Mouse (Mus musculus) liver, embryonic 13.5 days (tissue): ENCODE measurements around the gene Bmp8a. TPM values are rescaled to one million over a fixed set of nuclear protein-coding genes. Genes with fewer than 3 reads are reported as not detected.
A peak's percentile ranks its signal among the peaks of the same experiment; 100 is the strongest.
"Not testable (repeated sequence)": the region's sequence is repeated elsewhere in the genome, so short reads cannot be mapped to it uniquely, and the experiment has no call there.

Experiments used
- ATAC-seq: fragments of 200-750 bp; cut with Nextera tagmentation; 2 replicates; pipeline ENCODE4 v1.8.0; 2017; ENCODE audit warnings: low read depth, mild to moderate bottlenecking, moderate number of reproducible peaks, moderate library complexity
- DNase-seq: peaks from one replicate; pipeline ENCODE4 v3.0.0; 2022
- H3K27ac ChIP-seq: fragments of 300-500 bp; sonication (generic); 2 replicates; pipeline ENCODE4 v1.5.1; 2015; ENCODE audit warnings: moderate library complexity, mild to moderate bottlenecking, inconsistent platforms
- H3K27me3 ChIP-seq: fragments of 300-500 bp; sonication (generic); 2 replicates; pipeline ENCODE4 v1.6.1; 2015; ENCODE audit warnings: mild to moderate bottlenecking, inconsistent platforms
- H3K36me3 ChIP-seq: fragments of 300-500 bp; sonication (generic); 2 replicates; pipeline ENCODE4 v1.6.1; 2015; ENCODE audit warnings: mild to moderate bottlenecking, inconsistent platforms
- H3K4me1 ChIP-seq: fragments of 300-500 bp; sonication (generic); replicated peaks from 2 replicates; pipeline ENCODE4 v1.6.1; 2015; ENCODE audit warnings: inconsistent platforms
- H3K4me2 ChIP-seq: fragments of 300-500 bp; sonication (generic); 2 replicates; pipeline ENCODE4 v1.6.1; 2015; ENCODE audit warnings: inconsistent platforms, mild to moderate bottlenecking, moderate library complexity
- H3K4me3 ChIP-seq: fragments of 300-500 bp; sonication (generic); replicated peaks from 2 replicates; pipeline ENCODE4 v1.5.1; 2015; ENCODE audit warnings: mild to moderate bottlenecking, inconsistent platforms
- H3K9ac ChIP-seq: fragments of 300-500 bp; sonication (generic); 2 replicates; pipeline ENCODE4 v1.6.1; 2015; ENCODE audit warnings: mild to moderate bottlenecking, inconsistent platforms
- H3K9me3 ChIP-seq: fragments of 300-500 bp; sonication (generic); replicated peaks from 2 replicates; pipeline ENCODE4 v1.6.1; 2016; ENCODE audit warnings: inconsistent platforms
- WGBS: fragments of 180-500 bp; shearing (Covaris S2); methylation state at CpG from one replicate; pipeline ENCODE4 v1.1.7; 2015; ENCODE audit not compliant: insufficient replicate concordance; 5-methylcytosine and 5-hydroxymethylcytosine counted together
- polyA plus RNA-seq: library from polyadenylated mRNA; unstranded; fragments of >200 nt; fragmentation: Nextera tagmentation; extraction: Ambion mirVana; gene quantifications from 2 replicates; pipeline ENCODE4 v1.2.1, GENCODE M21; 2015

The Bmp8a gene
- polyA plus RNA-seq, 1 experiment from 2014 or later, result 0.38 TPM

DNA sequence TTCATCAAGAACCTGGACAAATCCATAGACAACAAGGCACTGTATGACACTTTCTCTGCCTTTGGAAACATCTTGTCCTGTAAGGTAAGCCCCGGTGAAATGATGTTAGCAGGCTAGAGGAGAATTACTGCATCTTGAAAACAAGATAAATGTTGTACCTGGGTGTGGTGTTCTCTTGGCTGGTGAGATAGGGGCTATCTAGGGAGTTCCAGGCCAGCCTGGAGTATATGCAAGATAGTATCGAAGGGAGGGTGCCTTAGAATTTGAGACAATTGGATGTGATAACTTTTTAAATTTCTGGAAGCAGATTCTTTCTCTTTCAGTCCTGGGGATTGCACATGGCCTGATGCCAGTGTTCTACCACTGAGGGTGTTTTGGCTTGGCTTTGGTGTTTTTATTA, 56.3 kb downstream of the Bmp8a start:
- peaks cover 63% of the 10 kb centered on the region for H3K4me1 ChIP-seq
- DNase-seq (peak; percentile 85), ATAC-seq (peak; percentile 82)
- H3K9ac ChIP-seq, result peak overlapping the region; percentile 93
- no peaks in the 10 kb centered on the region for H3K9me3 ChIP-seq
- no peaks in the 10 kb centered on the region for H3K27me3 ChIP-seq
- peaks cover 82% of the 10 kb centered on the region for H3K36me3 ChIP-seq
- H3K27ac ChIP-seq, result peak overlapping the region; percentile 96
- 15% methylated on average over 2 of the region's 2 CpGs for WGBS
- H3K4me2 ChIP-seq, result peak overlapping the region; percentile 81
- peak overlapping the region; percentile 94 for H3K4me3 ChIP-seq

DNA sequence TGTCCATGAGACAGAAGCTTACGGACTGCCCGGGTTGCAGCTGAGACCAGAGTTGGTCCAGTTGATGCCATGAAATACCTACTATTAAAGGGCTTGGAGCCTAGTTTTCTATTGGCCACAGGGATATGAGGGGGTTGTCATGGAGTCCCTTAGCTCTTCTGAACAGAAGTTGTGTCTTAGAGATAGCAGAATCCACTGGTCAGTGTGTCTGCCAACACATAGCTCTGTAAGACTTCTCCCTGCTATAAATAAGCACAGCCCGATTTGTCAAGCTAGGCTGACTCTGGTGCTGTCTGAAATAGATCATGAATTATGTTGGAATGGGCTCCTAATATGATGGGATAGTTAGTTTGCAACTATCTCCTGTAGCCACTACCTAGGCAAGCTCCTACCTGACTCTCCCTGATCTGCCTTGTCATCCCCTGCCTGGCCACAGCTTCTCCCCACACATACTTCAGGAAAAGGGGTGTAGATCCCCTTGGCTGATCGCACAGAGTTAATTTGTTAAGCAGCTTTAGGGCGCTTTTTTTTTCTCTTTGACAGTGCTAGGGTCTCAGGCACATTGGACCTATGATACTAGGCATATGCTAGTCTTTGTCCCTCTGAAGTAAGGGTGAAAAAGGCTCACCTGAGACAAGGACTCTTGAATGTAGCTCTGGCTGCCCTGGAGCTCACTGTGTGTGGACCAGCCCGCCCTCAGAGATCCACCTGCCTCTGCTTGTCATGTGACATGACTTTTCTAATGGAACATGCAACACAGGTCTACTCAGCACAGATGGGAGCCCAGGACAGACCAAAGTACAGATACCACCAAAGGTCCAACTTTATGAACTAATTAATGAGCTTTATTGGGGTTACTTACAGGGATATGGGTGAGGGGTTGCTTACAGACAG, 58.1 kb downstream of the Bmp8a start:
- no peak for DNase-seq
- Histone ChIP-seq H3K27ac (peak overlapping the region; percentile 96), H3K36me3 (peaks cover 64% of the 10 kb centered on the region)

GRCm38 (mm10) chr4:123283675-123284064, 59.4 kb downstream of the Bmp8a start:
- not testable (repeated sequence) for ATAC-seq, DNase-seq, H3K9me3 ChIP-seq, H3K27me3 ChIP-seq
- under 1% methylated on average over 14 of the region's 15 CpGs for WGBS
- H3K36me3 ChIP-seq, result peaks cover 51% of the 10 kb centered on the region
- peak overlapping the region; percentile 93 for H3K9ac ChIP-seq
- peak overlapping the region; percentile 96 for H3K27ac ChIP-seq
- peak overlapping the region; percentile 94 for H3K4me3 ChIP-seq
- H3K4me1 ChIP-seq, result peaks cover 58% of the 10 kb centered on the region
- peak overlapping the region; percentile 81 for H3K4me2 ChIP-seq

More for the DNA sequence above, 58.1 kb downstream of the Bmp8a start:
- H3K4me3 ChIP-seq, result peak overlapping the region; percentile 94
- H3K9me3 ChIP-seq, result no peaks in the 10 kb centered on the region
- H3K4me1 ChIP-seq, result peaks cover 65% of the 10 kb centered on the region
- peak; percentile 47 for ATAC-seq
- H3K4me2 ChIP-seq, result peak overlapping the region; percentile 81
- WGBS, result 31% methylated on average over 6 of the region's 6 CpGs
- no peaks in the 10 kb centered on the region for H3K27me3 ChIP-seq
- H3K9ac ChIP-seq, result peak overlapping the region; percentile 93

GRCm38 (mm10) chr4:123282915-123283674, 60.0 kb downstream of the Bmp8a start:
- H3K36me3 ChIP-seq, result peaks cover 45% of the 10 kb centered on the region
- H3K4me3 ChIP-seq, result peak overlapping the region; percentile 94
- peak overlapping the region; percentile 81 for H3K4me2 ChIP-seq
- H3K9me3 ChIP-seq, H3K27me3 ChIP-seq, DNase-seq: not testable (repeated sequence)
- peak overlapping the region; percentile 93 for H3K9ac ChIP-seq
- H3K27ac ChIP-seq, result peak overlapping the region; percentile 96
- H3K4me1 ChIP-seq, result peaks cover 52% of the 10 kb centered on the region
- peak; percentile 21 for ATAC-seq
- 1% methylated on average over 40 of the region's 55 CpGs for WGBS

DNA sequence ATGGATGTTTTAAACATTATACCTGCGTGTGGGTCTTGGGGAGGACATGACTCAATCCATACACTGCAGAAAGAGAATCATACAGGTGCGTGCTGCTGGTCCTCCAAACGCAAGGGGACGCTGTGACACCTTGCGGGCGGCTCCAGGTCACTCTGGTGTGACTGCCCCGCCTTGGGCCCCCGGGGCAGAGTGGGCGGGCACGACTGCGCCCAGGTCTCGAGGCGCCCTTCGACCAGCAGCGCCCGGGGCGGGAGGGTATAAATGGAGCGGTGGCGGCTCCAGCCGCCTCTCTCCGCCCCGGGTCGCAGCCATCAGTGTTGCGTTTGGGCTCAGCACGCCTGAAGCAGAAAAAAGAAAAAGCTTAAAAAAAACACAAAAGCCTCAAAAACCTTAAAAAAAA, 60.6 kb downstream of the Bmp8a start:
- H3K4me1 ChIP-seq, result peaks cover 46% of the 10 kb centered on the region
- peak overlapping the region; percentile 93 for H3K9ac ChIP-seq
- H3K4me2 ChIP-seq, result peak overlapping the region; percentile 81
- H3K36me3 ChIP-seq, result peaks cover 39% of the 10 kb centered on the region
- DNase-seq (peak; percentile 93), ATAC-seq (peak; percentile 85)
- WGBS, result under 1% methylated on average over 25 of the region's 25 CpGs
- H3K4me3 ChIP-seq, result peak overlapping the region; percentile 94
- no peaks in the 10 kb centered on the region for H3K9me3 ChIP-seq
- H3K27ac ChIP-seq, result peak overlapping the region; percentile 96
- no peaks in the 10 kb centered on the region for H3K27me3 ChIP-seq

DNA sequence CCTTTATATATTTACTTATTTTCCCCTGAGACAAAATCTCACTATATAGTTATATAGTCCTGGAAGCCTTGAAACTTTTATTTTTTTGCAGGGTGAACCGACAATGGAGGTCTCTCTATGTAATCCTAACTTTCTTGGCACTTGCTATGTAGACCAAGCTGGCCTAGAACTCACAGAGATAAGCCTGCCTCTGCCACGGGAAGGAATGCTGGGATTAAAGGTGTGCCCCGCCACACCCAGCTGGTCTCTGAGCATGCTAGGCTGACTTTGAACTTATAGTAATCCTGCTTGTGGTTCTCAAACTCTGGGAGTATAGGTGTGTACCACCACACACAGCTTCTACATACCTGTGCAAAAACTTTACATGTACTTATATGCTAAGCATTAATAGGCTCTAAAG, 62.9 kb downstream of the Bmp8a start:
- ATAC-seq (no peak), DNase-seq (no peak)
- Histone ChIP-seq H3K27me3 (peaks cover 3% of the 10 kb centered on the region; the same call in 1 of the 2 replicates), H3K4me3 (no peak overlapping the region), H3K9me3 (no peaks in the 10 kb centered on the region), H3K4me1 (peaks cover 28% of the 10 kb centered on the region), H3K4me2 (no peak overlapping the region), H3K9ac (no peak overlapping the region), H3K36me3 (peaks cover 15% of the 10 kb centered on the region), H3K27ac (no peak overlapping the region)
- 44% methylated on average over 3 of the region's 3 CpGs for WGBS

- no peak overlapping the region for H3K27ac ChIP-seq
- no peak overlapping the region for H3K4me3 ChIP-seq
- no peaks in the 10 kb centered on the region for H3K36me3 ChIP-seq
- ATAC-seq (no peak), DNase-seq (no peak)
- H3K4me2 ChIP-seq, result no peak overlapping the region
- 0 out of 2 replicates have a peak, but pooled peaks cover 4% of the 10 kb centered on the region for H3K27me3 ChIP-seq
- no peaks in the 10 kb centered on the region for H3K9me3 ChIP-seq
- no peak overlapping the region for H3K9ac ChIP-seq
- WGBS, result 65% methylated on average over 3 of the region's 3 CpGs
- H3K4me1 ChIP-seq, result no peaks in the 10 kb centered on the region
These were observed 72.0 kb downstream of the Bmp8a start for GRCm38 (mm10) chr4:123271063-123271462.

Other genes with a start within 250 kb of the Bmp8a start
- 0.50 and 0.81 TPM in 2 replicates for gene Bmp8b, start 238.1 kb downstream of the Bmp8a start, polyA plus RNA-seq
- gene Oxct2b, start 227.0 kb downstream of the Bmp8a start, polyA plus RNA-seq, result not detected in 2 replicates
- gene Ppie, start 203.3 kb downstream of the Bmp8a start, polyA plus RNA-seq, result 54.7 and 59.3 TPM in 2 replicates
- 0.02 TPM in 1 of 2 replicates, not detected in the other for gene Hpcal4, start 160.0 kb downstream of the Bmp8a start, polyA plus RNA-seq
- gene Nt5c1a, start 141.7 kb downstream of the Bmp8a start, polyA plus RNA-seq, result not detected in 2 replicates
- gene Heyl, start 109.7 kb downstream of the Bmp8a start, polyA plus RNA-seq, result 0.80 and 0.99 TPM in 2 replicates
- 93.5 and 100 TPM in 2 replicates for gene Pabpc4, start 80.9 kb downstream of the Bmp8a start, polyA plus RNA-seq
- 0.06 TPM in 1 of 2 replicates, not detected in the other for gene Oxct2a, start 19.6 kb downstream of the Bmp8a start, polyA plus RNA-seq